Mouse (Mus musculus) heart, embryonic 14.5 days (tissue): ENCODE results near the gene Bmpr2. TPM values are rescaled to one million over a fixed set of nuclear protein-coding genes. Genes with fewer than 3 reads are reported as not detected.

Experiments
- ATAC-seq: fragments of 200-750 bp; cut with Nextera tagmentation; 2 replicates; pipeline ENCODE4 v1.8.0; 2017; ENCODE audit warnings: low read depth, moderate TSS enrichment; ENCODE audit not compliant: insufficient number of reproducible peaks, insufficient read depth, low FRiP score
- H3K27ac ChIP-seq, 2 experiments: fragments of 200-500 bp in 1 of 2; fragments of 300-500 bp in 1 of 2; sonication (generic) in 1 of 2; replicated peaks in 1 of 2; 2 replicates each; pipeline ENCODE4 v1.5.1; 2012 to 2014; ENCODE audit warnings: low read depth in 2 of 2, low read length in 2 of 2, control low read depth in 1 of 2, mild to moderate bottlenecking in 1 of 2, mixed read lengths in 1 of 2; ENCODE audit not compliant: control insufficient read depth in 1 of 2, insufficient read depth in 1 of 2
- H3K27me3 ChIP-seq: fragments of 300-500 bp; sonication (generic); 2 replicates; pipeline ENCODE4 v1.6.1; 2014; ENCODE audit warnings: mild to moderate bottlenecking, low read length, control low read depth; ENCODE audit not compliant: control insufficient read depth, insufficient read depth
- H3K36me3 ChIP-seq: fragments of 300-500 bp; sonication (generic); 2 replicates; pipeline ENCODE4 v1.6.1; 2014; ENCODE audit warnings: mild to moderate bottlenecking, control low read depth, low read length, mixed read lengths; ENCODE audit not compliant: control insufficient read depth, insufficient read depth
- H3K4me1 ChIP-seq, 2 experiments: fragments of 200-500 bp in 1 of 2; fragments of 300-500 bp in 1 of 2; sonication (generic) in 1 of 2; 2 replicates each; pipeline ENCODE4 v1.6.1; 2012 to 2014; ENCODE audit warnings: low read length in 2 of 2, control low read depth in 1 of 2, mixed read lengths in 1 of 2; ENCODE audit not compliant: control insufficient read depth in 2 of 2, insufficient read depth in 2 of 2
- H3K4me2 ChIP-seq: fragments of 300-500 bp; sonication (generic); 2 replicates; pipeline ENCODE4 v1.6.1; 2014; ENCODE audit warnings: mild to moderate bottlenecking, low read length
- H3K4me3 ChIP-seq, 2 experiments: fragments of 200-500 bp in 1 of 2; fragments of 300-500 bp in 1 of 2; sonication (generic) in 1 of 2; 2 replicates each; pipeline ENCODE4 v1.5.1; 2012 to 2014; ENCODE audit warnings: low read length in 2 of 2, mild to moderate bottlenecking in 2 of 2, control low read depth in 1 of 2, low read depth in 1 of 2, moderate library complexity in 1 of 2; ENCODE audit not compliant: control insufficient read depth in 1 of 2, insufficient read depth in 1 of 2
- H3K9ac ChIP-seq: fragments of 300-500 bp; sonication (generic); 2 replicates; pipeline ENCODE4 v1.6.1; 2014; ENCODE audit warnings: mild to moderate bottlenecking, low read length
- H3K9me3 ChIP-seq: fragments of 300-500 bp; sonication (generic); 2 replicates; pipeline ENCODE4 v1.6.1; 2016; ENCODE audit warnings: low read length, control low read depth; ENCODE audit not compliant: control insufficient read depth
- WGBS: fragments of 180-500 bp; shearing (Covaris S2); extraction: QIAGEN DNeasy Blood & Tissue Kit; methylation state at CpG from one replicate; pipeline ENCODE4 v1.1.7; 2014; 5-methylcytosine and 5-hydroxymethylcytosine counted together
- polyA plus RNA-seq: library from polyadenylated mRNA; unstranded; fragments of >200 nt; fragmentation: Nextera tagmentation; extraction: Ambion mirVana; gene quantifications from 2 replicates; pipeline ENCODE4 v1.2.1, GENCODE M21; 2014

The Bmpr2 gene
- polyA plus RNA-seq, 1 experiment from 2014 or later = 13.1 TPM

- Histone ChIP-seq H3K9me3 (no peaks in the 10 kb centered on the region), H3K27me3 (no peaks in the 10 kb centered on the region), H3K9ac (no peak overlapping the region), H3K4me3 (no peak overlapping the region), H3K36me3 (no peaks in the 10 kb centered on the region), H3K27ac (no peak overlapping the region), H3K4me2 (no peak overlapping the region), H3K4me1 (peaks cover 12 to 22% of the 10 kb centered on the region in 2 experiments; a peak in 3 of 4 replicates)
- ATAC-seq = peak; percentile 39; the same call in 1 of the 2 replicates
- 24% methylated on average over 4 of the region's 4 CpGs for WGBS
These were observed 132.3 kb downstream of the Bmpr2 start for GRCm38 (mm10) chr1:59895456-59895855.

DNA sequence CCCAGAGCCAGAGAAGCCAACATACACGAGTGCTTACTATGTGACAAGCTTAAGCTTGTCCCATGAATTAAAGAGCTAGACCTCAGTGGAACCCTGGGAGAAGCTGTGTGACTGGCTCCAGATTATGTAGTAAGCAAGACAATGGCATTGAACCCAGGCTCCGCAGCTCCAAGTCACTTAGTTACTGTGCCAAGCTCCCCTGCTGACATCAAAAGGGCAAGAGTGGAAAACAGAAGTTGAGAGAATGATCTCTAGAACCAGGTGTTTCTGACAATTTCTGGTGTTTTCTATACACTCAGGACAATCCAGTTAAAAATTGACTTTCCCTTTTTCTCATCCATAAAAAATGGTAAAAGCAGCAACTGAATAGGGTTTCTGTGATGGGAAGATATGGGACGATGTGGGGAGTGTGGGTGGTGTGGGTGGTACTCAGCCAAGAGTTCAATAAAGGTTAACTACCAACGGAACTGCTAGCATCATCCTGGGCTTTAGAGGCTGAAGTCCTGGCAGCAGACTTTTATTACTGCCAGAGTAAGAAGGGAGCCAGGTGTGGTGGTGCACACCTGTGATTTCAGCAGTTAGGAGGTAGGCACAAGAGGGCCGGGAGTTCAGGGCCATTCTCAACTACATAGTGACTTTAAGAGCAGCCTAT is 134.1 kb downstream of the Bmpr2 start:
- no peaks in the 10 kb centered on the region for H3K9me3 ChIP-seq
- no peak for ATAC-seq
- no peak overlapping the region for H3K4me2 ChIP-seq
- no peak overlapping the region for H3K4me3 ChIP-seq
- no peaks in the 10 kb centered on the region for H3K27me3 ChIP-seq
- H3K36me3 ChIP-seq = no peaks in the 10 kb centered on the region
- 73% methylated on average over 5 of the region's 5 CpGs for WGBS
- H3K4me1 ChIP-seq = peaks cover 12 to 22% of the 10 kb centered on the region in 2 experiments; a peak in 3 of 4 replicates
- no peak overlapping the region for H3K27ac ChIP-seq
- no peak overlapping the region for H3K9ac ChIP-seq

- H3K4me2 ChIP-seq = no peak overlapping the region
- ATAC-seq = no peak
- 26% methylated on average over 2 of the region's 2 CpGs for WGBS
- no peak overlapping the region for H3K4me3 ChIP-seq
- H3K36me3 ChIP-seq = no peaks in the 10 kb centered on the region
- peaks cover 7 to 19% of the 10 kb centered on the region in 2 experiments; a peak in 3 of 4 replicates for H3K4me1 ChIP-seq
- no peak overlapping the region for H3K9ac ChIP-seq
- H3K27ac ChIP-seq = no peak overlapping the region
- H3K27me3 ChIP-seq = no peaks in the 10 kb centered on the region
- no peaks in the 10 kb centered on the region for H3K9me3 ChIP-seq
These were observed 136.5 kb downstream of the Bmpr2 start for GRCm38 (mm10) chr1:59899679-59900078.

DNA sequence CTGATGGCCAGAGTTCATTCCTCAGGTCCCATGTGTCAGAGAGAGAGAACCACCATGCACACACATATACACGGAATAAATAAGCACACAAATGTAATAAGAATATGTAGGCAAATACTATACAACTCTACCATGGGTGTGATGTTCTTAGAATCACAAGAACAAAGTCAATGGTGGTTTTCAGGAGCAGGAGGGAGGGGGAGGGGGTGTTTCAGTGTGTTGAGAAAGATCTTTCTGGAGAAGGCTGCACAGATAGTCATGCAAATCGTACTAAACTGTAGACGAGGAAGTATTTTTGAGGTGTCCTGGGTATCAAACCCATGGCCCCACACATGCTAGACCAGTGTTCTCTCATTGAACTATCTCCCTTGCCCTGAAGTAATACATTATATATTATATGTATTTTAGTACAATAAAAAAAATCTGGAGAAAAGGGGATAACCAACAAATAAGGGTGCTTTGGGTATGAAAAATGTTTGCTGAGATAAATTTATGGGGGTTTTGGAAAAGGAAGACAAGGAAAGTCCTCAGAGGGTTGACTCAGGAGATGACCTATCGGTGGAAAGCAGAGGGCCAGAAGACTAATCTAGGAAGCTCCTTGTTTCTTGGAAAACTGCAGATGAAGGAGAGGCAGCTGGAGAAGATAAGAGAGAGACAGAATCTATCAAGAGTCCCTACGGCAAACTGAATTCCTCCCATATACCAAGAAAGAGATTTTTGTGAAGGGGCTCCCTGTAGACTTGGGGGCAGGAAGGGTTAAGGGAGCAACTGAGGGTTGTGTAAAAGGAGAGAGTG is 138.1 kb downstream of the Bmpr2 start:
- WGBS = 80% methylated on average over 5 of the region's 5 CpGs
- no peak overlapping the region for H3K4me3 ChIP-seq
- no peaks in the 10 kb centered on the region for H3K27me3 ChIP-seq
- H3K27ac ChIP-seq = no peak overlapping the region
- H3K4me1 ChIP-seq = peaks cover 4 to 8% of the 10 kb centered on the region in 2 experiments; a peak in 3 of 4 replicates
- H3K36me3 ChIP-seq = no peaks in the 10 kb centered on the region
- H3K9ac ChIP-seq = no peak overlapping the region
- no peaks in the 10 kb centered on the region for H3K9me3 ChIP-seq
- ATAC-seq = no peak
- no peak overlapping the region for H3K4me2 ChIP-seq

DNA sequence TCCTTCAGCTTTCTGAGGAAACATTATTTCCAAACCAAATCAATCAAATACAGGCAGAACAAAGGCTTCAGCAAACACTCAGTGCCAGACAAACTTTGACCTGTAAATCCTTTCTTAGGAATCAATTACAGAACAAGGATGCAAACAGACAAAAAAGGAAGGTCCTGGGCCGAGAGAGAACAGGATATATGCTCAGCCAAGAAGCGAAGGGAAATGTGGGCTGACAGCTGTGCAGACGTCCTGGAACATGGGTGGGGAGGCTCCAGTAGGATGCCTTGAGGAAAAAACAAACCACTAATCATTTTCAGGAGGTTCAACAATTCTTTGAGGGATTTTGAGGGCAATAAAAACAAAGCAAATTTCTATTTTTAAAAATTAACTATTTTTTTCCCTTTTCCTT is 139.4 kb downstream of the Bmpr2 start:
- Histone ChIP-seq H3K27me3 (no peaks in the 10 kb centered on the region), H3K36me3 (no peaks in the 10 kb centered on the region), H3K4me3 (no peak overlapping the region), H3K4me2 (no peak overlapping the region), H3K9ac (no peak overlapping the region), H3K9me3 (no peaks in the 10 kb centered on the region), H3K4me1 (peaks cover 4 to 8% of the 10 kb centered on the region in 2 experiments; a peak in 3 of 4 replicates), H3K27ac (0 out of 4 replicates have a peak overlapping the region, but pooled peaks of 1 of the 2 experiments have one; percentile 1)
- ATAC-seq = no peak
- WGBS = 50% methylated on average over 3 of the region's 3 CpGs

- peaks cover 0 to under 1% of the 10 kb centered on the region in 2 experiments; a peak in 1 of 4 replicates for H3K4me1 ChIP-seq
- no peaks in the 10 kb centered on the region for H3K9me3 ChIP-seq
- no peaks in the 10 kb centered on the region for H3K27me3 ChIP-seq
- no peak overlapping the region for H3K4me3 ChIP-seq
- no peaks in the 10 kb centered on the region for H3K36me3 ChIP-seq
- no peak for ATAC-seq
- no peak overlapping the region for H3K9ac ChIP-seq
- H3K4me2 ChIP-seq = no peak overlapping the region
- WGBS = 86% methylated on average over 6 of the region's 6 CpGs
- no peak overlapping the region for H3K27ac ChIP-seq
These were observed 141.6 kb downstream of the Bmpr2 start for GRCm38 (mm10) chr1:59904630-59905295.

- Histone ChIP-seq H3K36me3 (no peaks in the 10 kb centered on the region), H3K9ac (no peak overlapping the region), H3K27me3 (no peaks in the 10 kb centered on the region), H3K4me1 (no peaks in the 10 kb centered on the region), H3K4me2 (no peak overlapping the region), H3K9me3 (no peaks in the 10 kb centered on the region), H3K27ac (no peak overlapping the region), H3K4me3 (no peak overlapping the region)
- WGBS = 72% methylated on average over 2 of the region's 2 CpGs
- ATAC-seq = no peak
These were observed 142.7 kb downstream of the Bmpr2 start for GRCm38 (mm10) chr1:59905916-59906315.
